Mouse (Mus musculus) gastrocnemius, adult 8-10 months (tissue): ENCODE results near the gene Zfp280d. TPM values are rescaled to one million over a fixed set of nuclear protein-coding genes. Genes with fewer than 3 reads are reported as not detected.
"Not testable (repeated sequence)": the region's sequence is repeated elsewhere in the genome, so short reads cannot be mapped to it uniquely, and the experiment has no call there.

ENCODE experiments used
- DNase-seq, 2 experiments: peaks; one replicate each; pipeline ENCODE4 v3.0.0; 2022; ENCODE audit warnings: low spot score in 2 of 2
- total RNA-seq, 4 experiments: library from RNA; stranded (reverse); gene quantifications; 2 replicates each; pipeline ENCODE4 v1.2.4; 2022

Gene Zfp280d
- total RNA-seq, 4 experiments from 2014 or later = 16.5 to 21.0 (median 18.7) TPM

GRCm38 (mm10) chr9:72372359-72372758, 97.7 kb downstream of the Zfp280d start:
- no peak for DNase-seq

- no peak for DNase-seq
These were observed 99.4 kb downstream of the Zfp280d start for GRCm38 (mm10) chr9:72374074-72374473.

- no peak for DNase-seq
These were observed 100.3 kb downstream of the Zfp280d start for GRCm38 (mm10) chr9:72374996-72375395.

GRCm38 (mm10) chr9:72375639-72376038, 101.0 kb downstream of the Zfp280d start:
- no peak for DNase-seq

GRCm38 (mm10) chr9:72385786-72386185, 111.1 kb downstream of the Zfp280d start:
- DNase-seq = no peak

- no peak for DNase-seq
These were observed 114.3 kb downstream of the Zfp280d start for GRCm38 (mm10) chr9:72388934-72389333.

- DNase-seq = no peak
These were observed 114.9 kb downstream of the Zfp280d start for GRCm38 (mm10) chr9:72389431-72390002.

GRCm38 (mm10) chr9:72390321-72391077, 115.8 kb downstream of the Zfp280d start:
- no peak for DNase-seq

GRCm38 (mm10) chr9:72392686-72393085, 118.0 kb downstream of the Zfp280d start:
- no peak for DNase-seq

GRCm38 (mm10) chr9:72393238-72393637, 118.6 kb downstream of the Zfp280d start:
- DNase-seq = no peak

GRCm38 (mm10) chr9:72393869-72394341, 119.2 kb downstream of the Zfp280d start:
- no peak for DNase-seq

- no peak for DNase-seq
These were observed 125.5 kb downstream of the Zfp280d start for GRCm38 (mm10) chr9:72400121-72400520.

- not testable (repeated sequence) for DNase-seq
These were observed 127.1 kb downstream of the Zfp280d start for GRCm38 (mm10) chr9:72401769-72402168.

GRCm38 (mm10) chr9:72403421-72403820, 128.8 kb downstream of the Zfp280d start:
- DNase-seq = no peak

- no peak for DNase-seq
These were observed 129.8 kb downstream of the Zfp280d start for GRCm38 (mm10) chr9:72404446-72404845.

GRCm38 (mm10) chr9:72404934-72405333, 130.3 kb downstream of the Zfp280d start:
- DNase-seq = no peak

- DNase-seq = no peak
These were observed 131.4 kb downstream of the Zfp280d start for GRCm38 (mm10) chr9:72405882-72406638.

- peak; percentile 39 to 52 for DNase-seq
These were observed 133.5 kb downstream of the Zfp280d start for GRCm38 (mm10) chr9:72408131-72408586.

GRCm38 (mm10) chr9:72409381-72410225, 134.9 kb downstream of the Zfp280d start:
- no peak for DNase-seq

GRCm38 (mm10) chr9:72411746-72412145, 137.1 kb downstream of the Zfp280d start:
- no peak for DNase-seq
